Mouse (Mus musculus) MEL (cell line): ENCODE measurements at regions not wholly inside any gene's neighbourhood (a gene's known extent, or its start where the extent isn't known, plus 50 kb on each side); places are given as distances from the start of the nearest gene placed in this dataset.

Experiments used
- DNase-seq: peaks from one replicate; pipeline ENCODE4 v3.0.0; 2011; ENCODE audit warnings: low read depth, low spot score
- H3K27ac ChIP-seq: 2 replicates; pipeline ENCODE4 v1.5.1; 2012; ENCODE audit warnings: low read depth, mild to moderate bottlenecking, control low read depth, low read length, moderate library complexity; ENCODE audit not compliant: control insufficient read depth
- H3K27me3 ChIP-seq, 2 experiments: fragments of 150-350 bp in 1 of 2; sonication (generic) in 1 of 2; 2 replicates each; pipeline ENCODE4 v1.6.1; 2012; ENCODE audit warnings: low read length in 2 of 2, mild to moderate bottlenecking in 2 of 2, improper control_type of control experiment in 1 of 2, moderate library complexity in 1 of 2; ENCODE audit not compliant: insufficient read depth in 2 of 2, control insufficient read depth in 1 of 2
- H3K36me3 ChIP-seq, 2 experiments: 2 replicates each; pipeline ENCODE4 v1.6.1; 2012 to 2014; ENCODE audit warnings: low read length in 2 of 2, improper control_type of control experiment in 1 of 2, inconsistent platforms in 1 of 2, mild to moderate bottlenecking in 1 of 2; ENCODE audit not compliant: insufficient read depth in 2 of 2, control insufficient read depth in 1 of 2
- H3K4me1 ChIP-seq, 2 experiments: fragments of 150-350 bp in 1 of 2; sonication (generic) in 1 of 2; 2 replicates each; pipeline ENCODE4 v1.6.1; 2012; ENCODE audit warnings: low read length in 2 of 2, improper control_type of control experiment in 1 of 2, mild to moderate bottlenecking in 1 of 2; ENCODE audit not compliant: insufficient read depth in 2 of 2, control insufficient read depth in 1 of 2
- H3K4me3 ChIP-seq, 2 experiments: fragments of 150-350 bp in 1 of 2; sonication (generic) in 1 of 2; 2 replicates each; pipeline ENCODE4 v1.5.1; 2012; ENCODE audit warnings: low read depth in 2 of 2, low read length in 2 of 2, mild to moderate bottlenecking in 2 of 2, moderate library complexity in 2 of 2, control low read depth in 1 of 2, improper control_type of control experiment in 1 of 2; ENCODE audit not compliant: control insufficient read depth in 1 of 2, insufficient read depth in 1 of 2
- H3K79me2 ChIP-seq: 2 replicates; pipeline ENCODE4 v1.6.1; 2012; ENCODE audit warnings: mild to moderate bottlenecking, low read length, moderate library complexity; ENCODE audit not compliant: control insufficient read depth, poor library complexity, insufficient read depth
- H3K9ac ChIP-seq: 2 replicates; pipeline ENCODE4 v1.6.1; 2012; ENCODE audit warnings: low read depth, mild to moderate bottlenecking, control low read depth, low read length, moderate library complexity; ENCODE audit not compliant: control insufficient read depth, poor library complexity, severe bottlenecking
- H3K9me3 ChIP-seq: fragments of 150-350 bp; sonication (generic); replicated peaks from 2 replicates; pipeline ENCODE4 v1.6.1; 2012; ENCODE audit warnings: mild to moderate bottlenecking, low read length, improper control_type of control experiment, moderate library complexity; ENCODE audit not compliant: insufficient read depth
- CHD2 ChIP-seq: IDR thresholded peaks from 2 replicates; pipeline ENCODE4 v1.6.1; 2011; ENCODE audit warnings: low read length, improper control_type of control experiment
- CTCF ChIP-seq, 3 experiments: IDR thresholded peaks in 2 of 3; conservative IDR thresholded peaks in 1 of 3; 2 replicates each; pipeline ENCODE4 v1.5.1; 2011 to 2012; ENCODE audit warnings: low read length in 3 of 3, low read depth in 2 of 3, mild to moderate bottlenecking in 2 of 3, improper control_type of control experiment in 1 of 3, inconsistent platforms in 1 of 3, mixed read lengths in 1 of 3, moderate library complexity in 1 of 3; ENCODE audit not compliant: control insufficient read depth in 1 of 3, insufficient read depth in 1 of 3, poor library complexity in 1 of 3, severe bottlenecking in 1 of 3
- E2F4 ChIP-seq: IDR thresholded peaks from 2 replicates; pipeline ENCODE4 v1.6.1; 2011; ENCODE audit warnings: low read depth, low read length, improper control_type of control experiment, borderline replicate concordance
- EP300 ChIP-seq, 2 experiments: IDR thresholded peaks; 2 replicates each; pipeline ENCODE4 v1.6.1; 2011; ENCODE audit warnings: improper control_type of control experiment in 2 of 2, low read length in 2 of 2, low read depth in 1 of 2, mild to moderate bottlenecking in 1 of 2
- ETS1 ChIP-seq: IDR thresholded peaks from 2 replicates; pipeline ENCODE4 v1.6.1; 2012; ENCODE audit warnings: low read depth, mild to moderate bottlenecking, inconsistent platforms, low read length, improper control_type of control experiment, moderate library complexity
- GABPA ChIP-seq: IDR thresholded peaks from 2 replicates; pipeline ENCODE4 v1.6.1; 2012; ENCODE audit warnings: low read depth, mild to moderate bottlenecking, inconsistent platforms, low read length, improper control_type of control experiment, moderate library complexity
- GATA1 ChIP-seq: IDR thresholded peaks from 2 replicates; pipeline ENCODE4 v1.6.1; 2011; ENCODE audit warnings: low read depth, low read length, improper control_type of control experiment
- HCFC1 ChIP-seq: IDR thresholded peaks from 2 replicates; pipeline ENCODE4 v1.6.1; 2012; ENCODE audit warnings: low read depth, mild to moderate bottlenecking, inconsistent platforms, low read length, improper control_type of control experiment, moderate library complexity
- MAFK ChIP-seq: IDR thresholded peaks from 2 replicates; pipeline ENCODE4 v1.6.1; 2011; ENCODE audit warnings: low read depth, mild to moderate bottlenecking, low read length, improper control_type of control experiment, borderline replicate concordance
- MAX ChIP-seq: IDR thresholded peaks from 2 replicates; pipeline ENCODE4 v1.6.1; 2011; ENCODE audit warnings: low read length, improper control_type of control experiment
- MAZ ChIP-seq: IDR thresholded peaks from 2 replicates; pipeline ENCODE4 v1.6.1; 2012; ENCODE audit warnings: low read depth, mild to moderate bottlenecking, inconsistent platforms, low read length, improper control_type of control experiment
- MEF2A ChIP-seq: IDR thresholded peaks from 2 replicates; pipeline ENCODE4 v1.6.1; 2014; ENCODE audit warnings: low read depth, mild to moderate bottlenecking, inconsistent platforms, low read length, improper control_type of control experiment; ENCODE audit not compliant: poor library complexity, insufficient replicate concordance, severe bottlenecking; ENCODE audit errors: extremely low read depth
- MXI1 ChIP-seq: IDR thresholded peaks from 2 replicates; pipeline ENCODE4 v1.6.1; 2011; ENCODE audit warnings: mild to moderate bottlenecking, low read depth, low read length, improper control_type of control experiment
- MYB ChIP-seq: IDR thresholded peaks from 2 replicates; pipeline ENCODE4 v1.6.1; 2011; ENCODE audit warnings: mild to moderate bottlenecking, low read depth, low read length, improper control_type of control experiment
- MYC ChIP-seq: IDR thresholded peaks from 2 replicates; pipeline ENCODE4 v1.6.1; 2011; ENCODE audit warnings: low read depth, mild to moderate bottlenecking, low read length, improper control_type of control experiment, moderate library complexity
- NELFE ChIP-seq: IDR thresholded peaks from 2 replicates; pipeline ENCODE4 v1.6.1; 2011; ENCODE audit warnings: low read depth, low read length, improper control_type of control experiment
- NRF1 ChIP-seq: IDR thresholded peaks from 2 replicates; pipeline ENCODE4 v1.6.1; 2014; ENCODE audit warnings: low read depth, mild to moderate bottlenecking, inconsistent platforms, low read length, improper control_type of control experiment, moderate library complexity; ENCODE audit not compliant: poor library complexity, insufficient read depth, severe bottlenecking
- POLR2A ChIP-seq, 2 experiments: IDR thresholded peaks; 2 replicates each; pipeline ENCODE4 v1.6.1; 2011 to 2012; ENCODE audit warnings: low read length in 2 of 2, mild to moderate bottlenecking in 2 of 2, control low read depth in 1 of 2, improper control_type of control experiment in 1 of 2, low read depth in 1 of 2, moderate library complexity in 1 of 2; ENCODE audit not compliant: control insufficient read depth in 1 of 2, insufficient read depth in 1 of 2, poor library complexity in 1 of 2
- POLR2AphosphoS2 ChIP-seq: IDR thresholded peaks from 2 replicates; pipeline ENCODE4 v1.6.1; 2011; ENCODE audit warnings: low read length, improper control_type of control experiment
- POLR2AphosphoS5 ChIP-seq: IDR thresholded peaks from 2 replicates; pipeline ENCODE4 v1.6.1; 2012; ENCODE audit warnings: low read depth, borderline replicate concordance, mild to moderate bottlenecking, inconsistent platforms, low read length, moderate library complexity, mixed read lengths
- RAD21 ChIP-seq: IDR thresholded peaks from 2 replicates; pipeline ENCODE4 v1.6.1; 2011; ENCODE audit warnings: mild to moderate bottlenecking, low read depth, low read length, improper control_type of control experiment
- RCOR1 ChIP-seq: IDR thresholded peaks from 2 replicates; pipeline ENCODE4 v1.6.1; 2012; ENCODE audit warnings: low read depth, mild to moderate bottlenecking, inconsistent platforms, low read length, improper control_type of control experiment
- SMC3 ChIP-seq: IDR thresholded peaks from 2 replicates; pipeline ENCODE4 v1.6.1; 2011; ENCODE audit warnings: low read depth, low read length, improper control_type of control experiment
- TAL1 ChIP-seq: IDR thresholded peaks from 2 replicates; pipeline ENCODE4 v1.6.1; 2012; ENCODE audit warnings: mild to moderate bottlenecking, inconsistent platforms, low read length, moderate library complexity, mixed read lengths
- TBP ChIP-seq: IDR thresholded peaks from 2 replicates; pipeline ENCODE4 v1.8.0; 2011; ENCODE audit warnings: low read depth, low read length, improper control_type of control experiment
- UBTF ChIP-seq: IDR thresholded peaks from 2 replicates; pipeline ENCODE4 v1.6.1; 2012; ENCODE audit warnings: low read depth, mild to moderate bottlenecking, inconsistent platforms, low read length, improper control_type of control experiment, moderate library complexity, borderline replicate concordance; ENCODE audit not compliant: insufficient read depth
- USF1 ChIP-seq: IDR thresholded peaks from 2 replicates; pipeline ENCODE4 v1.6.1; 2014; ENCODE audit warnings: low read depth, mild to moderate bottlenecking, inconsistent platforms, low read length, improper control_type of control experiment, moderate library complexity
- ZNF384 ChIP-seq: IDR thresholded peaks from 2 replicates; pipeline ENCODE4 v1.6.1; 2012; ENCODE audit warnings: low read depth, mild to moderate bottlenecking, inconsistent platforms, low read length, improper control_type of control experiment

GRCm38 (mm10) chr4:7422787-7423186 is 816.1 kb downstream of the Car8 start:
- DNase-seq = no peak
- Histone ChIP-seq H3K4me1 (no peaks in the 10 kb centered on the region), H3K27me3 (no peaks in the 10 kb centered on the region), H3K36me3 (no peaks in the 10 kb centered on the region), H3K79me2 (no peaks in the 10 kb centered on the region), H3K9me3 (no peaks in the 10 kb centered on the region), H3K27ac (no peak overlapping the region), H3K9ac (no peak overlapping the region), H3K4me3 (no peak overlapping the region)
- no peak for TF ChIP-seq MXI1
- no peak for TF ChIP-seq TBP
- TF ChIP-seq GATA1 = no peak
- TF ChIP-seq ETS1 = no peak
- TF ChIP-seq MEF2A = no peak
- no peak for TF ChIP-seq UBTF
- no peak for TF ChIP-seq GABPA
- TF ChIP-seq CTCF (IDR thresholded peaks at IDR 0.05 in 2 of 3, conservative IDR thresholded peaks at IDR 0.05 in 1 of 3; ENCODE audit: control insufficient read depth in 1 of 3, insufficient read depth in 1 of 3, low read depth in 2 of 3, low read length in 3 of 3, poor library complexity in 1 of 3, severe bottlenecking in 1 of 3) = no peak
- no peak for TF ChIP-seq EP300 (IDR thresholded peaks at IDR 0.05; ENCODE audit: low read depth in 1 of 2, low read length in 2 of 2)
- TF ChIP-seq MAZ = no peak
- no peak for TF ChIP-seq POLR2AphosphoS5
- TF ChIP-seq CHD2 = no peak
- TF ChIP-seq RAD21 = no peak
- TF ChIP-seq MAFK = no peak
- TF ChIP-seq NELFE = no peak
- TF ChIP-seq TAL1 = no peak
- no peak for TF ChIP-seq HCFC1
- no peak for TF ChIP-seq USF1
- no peak for TF ChIP-seq POLR2AphosphoS2
- no peak for TF ChIP-seq E2F4

- Histone ChIP-seq H3K4me1 (no peaks in the 10 kb centered on the region), H3K27ac (no peak overlapping the region), H3K36me3 (no peaks in the 10 kb centered on the region), H3K9ac (no peak overlapping the region), H3K4me3 (no peak overlapping the region), H3K79me2 (no peaks in the 10 kb centered on the region), H3K9me3 (no peaks in the 10 kb centered on the region), H3K27me3 (no peaks in the 10 kb centered on the region)
- no peak for TF ChIP-seq RCOR1
- TF ChIP-seq ETS1 = no peak
- TF ChIP-seq MYB = no peak
- no peak for TF ChIP-seq MYC
- TF ChIP-seq MEF2A = no peak
- no peak for TF ChIP-seq NELFE
- TF ChIP-seq RAD21 = no peak
- no peak for TF ChIP-seq SMC3
- no peak for TF ChIP-seq E2F4
- TF ChIP-seq USF1 = no peak
- TF ChIP-seq POLR2A (IDR thresholded peaks at IDR 0.05; ENCODE audit: control insufficient read depth in 1 of 2, insufficient read depth in 1 of 2, low read depth in 1 of 2, low read length in 2 of 2, poor library complexity in 1 of 2) = no peak
- no peak for TF ChIP-seq MAX
- no peak for TF ChIP-seq POLR2AphosphoS5
- TF ChIP-seq GATA1 = no peak
- no peak for TF ChIP-seq ZNF384
- no peak for TF ChIP-seq MAZ
- no peak for TF ChIP-seq HCFC1
- TF ChIP-seq NRF1 = no peak
- no peak for DNase-seq
Observed at GRCm38 (mm10) chr4:7414301-7414700, 824.5 kb downstream of the Car8 start.
